Mouse (Mus musculus) thymus, postnatal 14 days (tissue): ENCODE data around the gene Gale.

ENCODE experiments used
- DNase-seq: peaks from one replicate; pipeline ENCODE4 v3.0.0; 2021

Gene Gale

DNA sequence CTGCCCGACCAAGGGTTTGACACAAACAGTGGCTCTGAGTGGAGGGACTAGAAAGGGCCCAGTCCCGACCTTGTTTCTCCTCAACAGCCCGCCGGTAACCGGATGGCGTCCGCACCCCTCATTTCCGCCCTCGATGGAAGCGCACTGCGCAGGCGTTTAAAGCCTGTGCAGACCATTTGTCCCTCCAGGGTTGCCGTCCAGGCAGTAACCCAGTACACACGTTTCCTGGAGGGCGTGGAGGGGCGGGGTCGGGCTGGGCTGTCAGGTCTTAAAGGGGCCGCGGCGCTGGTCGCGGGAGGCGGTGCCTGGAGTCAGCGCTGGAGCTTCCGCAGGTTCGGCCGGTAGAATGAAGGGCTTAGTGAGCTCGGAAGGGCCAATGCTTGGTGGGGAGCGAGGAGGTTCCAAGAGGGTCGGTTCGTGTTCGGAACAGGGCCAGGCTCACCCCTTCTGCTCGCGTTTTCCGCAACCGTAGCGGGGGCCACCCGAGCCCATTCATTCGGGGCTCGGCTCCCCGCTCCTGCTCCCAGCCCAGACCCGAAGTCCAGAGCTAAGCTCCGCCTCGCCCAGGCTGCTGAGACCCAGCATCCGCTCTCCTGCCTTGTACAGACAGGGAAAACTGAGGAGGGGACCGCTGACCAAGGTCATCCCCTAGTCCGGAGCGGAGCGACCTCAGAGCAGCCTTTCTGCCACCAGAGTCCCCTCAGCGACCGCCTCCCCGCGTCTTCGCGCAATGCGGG lies at the start of gene Gale:
TSS of gene Gale (plus strand) at position 271 of the 737 bp plus-strand sequence.
- peak; percentile 96 for DNase-seq

GRCm38 (mm10) chr4:135918635-135919279 lies 44.8 kb upstream of the Gale start:
- DNase-seq: no peak

- DNase-seq: no peak
Observed at GRCm38 (mm10) chr4:135919280-135919639, 44.3 kb upstream of the Gale start.

DNA sequence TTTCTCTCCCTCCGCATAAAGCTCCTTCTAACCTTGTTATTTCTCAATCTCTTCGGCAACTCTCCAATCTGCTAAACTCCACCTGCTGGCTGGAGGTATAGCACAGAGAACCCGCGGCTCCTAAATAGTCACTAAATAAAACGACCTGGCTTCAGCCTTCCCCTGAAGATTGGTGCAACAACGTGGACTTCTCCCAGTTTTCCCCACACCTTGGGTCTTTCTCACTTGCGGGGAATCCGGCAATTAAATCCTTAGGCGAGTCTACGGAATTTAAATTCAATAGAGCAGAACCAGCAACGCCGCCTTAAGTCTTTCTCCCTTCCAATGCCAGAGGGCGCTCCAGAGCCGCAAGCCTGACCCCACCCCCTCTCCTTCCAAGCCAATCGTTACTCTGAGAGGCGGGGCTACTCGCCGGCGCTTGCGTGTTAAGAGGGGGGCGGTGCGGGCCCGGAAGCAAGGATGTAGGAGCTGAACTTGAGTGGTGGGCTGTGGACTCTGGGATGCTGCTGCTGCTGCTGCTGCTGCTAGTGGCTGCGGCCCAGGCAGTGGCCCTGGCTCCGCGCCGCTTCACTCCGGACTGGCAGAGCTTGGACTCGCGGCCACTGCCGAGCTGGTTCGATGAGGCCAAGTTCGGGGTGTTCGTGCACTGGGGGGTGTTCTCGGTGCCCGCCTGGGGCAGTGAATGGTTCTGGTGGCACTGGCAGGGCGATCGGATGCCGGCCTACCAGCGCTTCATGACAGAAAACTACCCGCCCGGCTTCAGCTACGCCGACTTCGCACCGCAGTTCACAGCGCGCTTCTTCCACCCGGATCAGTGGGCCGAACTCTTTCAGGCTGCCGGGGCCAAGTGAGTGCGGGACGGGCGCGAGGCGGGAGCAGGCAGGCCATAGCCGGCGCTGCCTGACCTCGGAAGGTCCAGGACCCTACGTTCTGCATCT lies 43.0 kb upstream of the Gale start, which contains the start of gene Fuca1:
TSS of gene Fuca1 (plus strand) at position 432 of the 938 bp plus-strand sequence.
- DNase-seq: peak; percentile 98

- DNase-seq: no peak
Observed at GRCm38 (mm10) chr4:135921257-135922120, 42.0 kb upstream of the Gale start.

DNA sequence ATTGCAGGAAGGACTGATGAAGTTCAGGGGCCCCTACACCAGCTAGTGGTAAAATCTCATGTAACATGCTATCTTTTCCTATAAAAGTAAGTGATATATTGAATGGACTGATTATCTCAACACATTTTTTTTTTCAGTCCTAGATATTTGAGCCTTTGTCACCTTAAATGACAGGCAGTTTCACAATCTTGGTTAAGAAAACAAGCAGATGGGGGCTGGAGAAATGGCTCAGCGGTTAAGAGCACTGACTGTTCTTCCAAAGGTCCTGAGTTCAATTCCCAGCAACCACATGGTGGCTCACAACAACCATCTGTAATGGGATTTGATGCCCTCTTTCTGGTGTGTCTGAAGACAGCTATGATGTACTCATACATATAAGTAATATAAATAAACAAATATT lies 41.3 kb upstream of the Gale start:
- DNase-seq: no peak

DNA sequence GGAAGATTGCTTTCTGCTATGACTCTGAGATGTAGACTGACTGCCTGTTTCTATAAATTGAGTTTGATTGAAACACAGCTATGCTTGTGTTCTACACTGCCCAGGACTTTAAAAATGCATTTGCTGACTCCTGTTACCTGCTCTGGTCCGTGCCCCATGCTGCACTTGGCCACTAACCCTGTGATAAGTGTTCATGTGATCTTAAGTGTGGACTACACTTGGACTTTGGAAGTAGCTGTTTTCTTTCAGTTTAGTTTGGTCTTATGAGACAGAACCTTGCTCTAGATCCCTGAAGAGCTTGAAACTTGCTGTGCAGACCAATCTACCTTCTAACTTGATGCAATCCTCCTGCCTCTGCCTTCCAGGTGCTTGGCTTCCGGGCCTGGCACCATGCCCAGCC lies 39.1 kb upstream of the Gale start:
- no peak for DNase-seq

DNA sequence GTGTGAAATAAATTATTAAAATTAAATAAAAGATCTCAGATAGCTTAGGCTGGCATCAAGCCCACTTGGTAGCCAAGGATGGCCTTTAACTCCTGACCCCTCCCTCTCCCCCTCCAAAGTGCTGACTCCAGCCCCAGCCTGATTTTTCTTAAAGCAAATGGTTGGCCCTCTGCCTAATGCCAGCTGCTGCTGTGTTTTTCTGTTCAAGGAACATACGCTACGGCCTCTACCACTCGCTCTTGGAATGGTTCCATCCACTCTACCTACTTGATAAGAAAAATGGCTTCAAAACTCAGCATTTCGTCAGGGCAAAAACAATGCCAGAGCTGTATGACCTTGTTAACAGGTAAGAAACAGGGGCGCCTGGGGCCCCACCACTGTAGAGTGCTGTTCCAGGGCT lies 38.2 kb upstream of the Gale start:
- DNase-seq: no peak

- DNase-seq: no peak
Observed at GRCm38 (mm10) chr4:135926195-135926808, 37.2 kb upstream of the Gale start.

GRCm38 (mm10) chr4:135926861-135927260 lies 36.7 kb upstream of the Gale start:
- DNase-seq: no peak

- DNase-seq: no peak
Observed at GRCm38 (mm10) chr4:135928376-135928775, 35.2 kb upstream of the Gale start.

- DNase-seq: no peak
Observed at GRCm38 (mm10) chr4:135929405-135929804, 34.1 kb upstream of the Gale start.

GRCm38 (mm10) chr4:135929828-135930227 lies 33.7 kb upstream of the Gale start:
- DNase-seq: no peak

- DNase-seq: no peak
Observed at GRCm38 (mm10) chr4:135930239-135930638, 33.3 kb upstream of the Gale start.

- DNase-seq: peak; percentile 56
Observed at GRCm38 (mm10) chr4:135931832-135932231, 31.7 kb upstream of the Gale start.

- DNase-seq: no peak
Observed at GRCm38 (mm10) chr4:135934708-135935500, 28.6 kb upstream of the Gale start.

DNA sequence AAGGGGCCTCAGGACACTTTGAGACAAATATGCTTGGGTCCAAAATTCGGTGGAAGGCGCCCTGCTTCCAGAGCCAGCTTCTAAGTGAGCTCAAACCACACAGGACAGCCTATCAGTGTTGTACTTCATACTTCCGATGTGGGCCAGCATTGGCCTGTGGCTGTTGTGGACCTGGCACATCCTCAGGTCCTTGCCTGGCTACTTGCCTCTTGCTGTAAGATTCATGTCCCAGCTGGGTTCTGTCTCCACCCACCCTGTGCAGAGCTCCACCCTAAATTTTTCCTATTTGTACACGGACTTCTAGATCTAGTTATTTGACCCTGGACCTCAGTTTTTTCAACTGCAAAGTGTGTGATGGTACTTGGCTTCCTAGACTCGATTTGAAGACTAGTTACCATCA lies 28.0 kb upstream of the Gale start:
- no peak for DNase-seq

DNA sequence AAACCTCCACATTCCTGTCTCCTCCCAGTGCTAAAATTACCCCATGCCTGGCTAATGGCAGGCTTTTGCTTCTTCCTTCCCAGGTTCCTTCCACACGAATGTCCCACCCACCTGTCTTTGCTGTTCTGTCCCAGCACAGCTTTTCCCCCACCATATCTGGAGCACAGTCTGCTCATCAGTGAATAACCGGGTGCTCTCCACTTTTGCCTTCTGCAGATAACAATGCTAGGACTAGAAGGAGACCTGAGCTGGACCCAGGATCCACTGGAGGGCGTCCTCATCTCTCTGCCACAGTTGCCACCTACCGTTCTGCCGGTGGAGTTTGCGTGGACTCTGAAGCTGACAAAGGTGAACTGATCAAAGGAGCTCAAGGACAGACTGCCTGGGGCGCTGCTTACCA lies 24.7 kb upstream of the Gale start:
- no peak for DNase-seq

GRCm38 (mm10) chr4:135941026-135941425 lies 22.5 kb upstream of the Gale start:
- DNase-seq: peak; percentile 26

GRCm38 (mm10) chr4:135942193-135942592 lies 21.3 kb upstream of the Gale start:
- DNase-seq: no peak

DNA sequence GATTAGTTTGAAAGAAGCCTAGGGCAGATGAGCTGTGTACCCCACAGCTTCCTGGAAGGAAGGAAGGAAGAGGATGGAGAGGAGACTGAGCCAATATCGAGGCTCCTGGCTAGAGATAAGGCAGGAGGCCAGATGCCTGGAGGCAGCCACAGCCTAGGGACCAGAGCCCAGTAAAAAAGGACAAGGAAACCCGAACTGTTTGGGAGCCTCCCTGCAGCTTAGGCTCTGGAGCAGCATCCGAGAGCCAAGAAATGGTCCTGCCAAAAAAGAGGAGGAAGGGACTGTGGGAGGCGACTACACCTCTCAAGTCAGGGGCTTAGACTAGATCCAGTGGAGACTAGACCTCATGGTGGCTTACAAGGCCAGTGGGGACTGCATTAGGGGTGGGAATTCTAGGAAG lies 20.1 kb upstream of the Gale start:
- no peak for DNase-seq
